Mouse (Mus musculus) midbrain, postnatal 0 days (tissue): ENCODE measurements around the gene Ang4. TPM values are rescaled to one million over a fixed set of nuclear protein-coding genes. Genes with fewer than 3 reads are reported as not detected.
"Not testable (repeated sequence)": the region's sequence is repeated elsewhere in the genome, so short reads cannot be mapped to it uniquely, and the experiment has no call there.

Experiments
- ATAC-seq: fragments of 200-750 bp; cut with Nextera tagmentation; 2 replicates; pipeline ENCODE4 v1.8.0; 2017; ENCODE audit warnings: moderate number of reproducible peaks, mild to moderate bottlenecking, moderate TSS enrichment, moderate library complexity; ENCODE audit not compliant: low FRiP score
- DNase-seq: peaks from one replicate; pipeline ENCODE4 v3.0.0-alpha.2; 2015; ENCODE audit warnings: low spot score
- H3K27ac ChIP-seq: fragments of 300-500 bp; sonication (generic); 2 replicates; pipeline ENCODE4 v1.5.1; 2014; ENCODE audit warnings: low read depth, mild to moderate bottlenecking, low read length, mixed read lengths
- H3K27me3 ChIP-seq: fragments of 300-500 bp; sonication (generic); 2 replicates; pipeline ENCODE4 v1.6.1; 2014; ENCODE audit warnings: low read length, control low read depth, mixed read lengths; ENCODE audit not compliant: insufficient read depth
- H3K36me3 ChIP-seq: fragments of 300-500 bp; sonication (generic); 2 replicates; pipeline ENCODE4 v1.6.1; 2014; ENCODE audit warnings: low read length, control low read depth, mixed read lengths; ENCODE audit not compliant: insufficient read depth
- H3K4me1 ChIP-seq: fragments of 300-500 bp; sonication (generic); 2 replicates; pipeline ENCODE4 v1.6.1; 2014; ENCODE audit warnings: mild to moderate bottlenecking, control low read depth, antibody characterized with exemption, low read length, mixed read lengths; ENCODE audit not compliant: insufficient read depth
- H3K4me2 ChIP-seq: fragments of 300-500 bp; sonication (generic); 2 replicates; pipeline ENCODE4 v1.6.1; 2014; ENCODE audit warnings: low read depth, mild to moderate bottlenecking, low read length, mixed read lengths; ENCODE audit not compliant: poor library complexity, severe bottlenecking
- H3K4me3 ChIP-seq: fragments of 300-500 bp; sonication (generic); 2 replicates; pipeline ENCODE4 v1.5.1; 2014; ENCODE audit warnings: low read depth, mild to moderate bottlenecking, low read length, moderate library complexity
- H3K9ac ChIP-seq: fragments of 300-500 bp; sonication (generic); replicated peaks from 2 replicates; pipeline ENCODE4 v1.6.1; 2014; ENCODE audit warnings: mild to moderate bottlenecking, low read length, moderate library complexity, mixed read lengths; ENCODE audit not compliant: poor library complexity, severe bottlenecking
- H3K9me3 ChIP-seq: fragments of 300-500 bp; sonication (generic); 2 replicates; pipeline ENCODE4 v1.6.1; 2016; ENCODE audit warnings: low read length, control low read depth
- CTCF ChIP-seq: IDR thresholded peaks from 2 replicates; pipeline ENCODE4 v1.5.1; 2016; ENCODE audit warnings: antibody characterized with exemption, mild to moderate bottlenecking
- WGBS: fragments of 180-500 bp; shearing (Covaris S2); extraction: QIAGEN DNeasy Blood & Tissue Kit; methylation state at CpG from one replicate; pipeline ENCODE4 v1.1.7; 2014; 5-methylcytosine and 5-hydroxymethylcytosine counted together
- polyA plus RNA-seq: library from polyadenylated mRNA; unstranded; fragments of >200 nt; fragmentation: Nextera tagmentation; extraction: Ambion mirVana; gene quantifications from 2 replicates; pipeline ENCODE4 v1.2.1, GENCODE M21; 2015
- total RNA-seq: library from RNA; depleted of rRNA; stranded (reverse); fragments of >200 nt; gene quantifications from 2 replicates; pipeline ENCODE4 v1.2.3, GENCODE M21; 2014

Gene Ang4
- total and polyA plus RNA-seq, 2 experiments from 2014 or later, result not detected

DNA sequence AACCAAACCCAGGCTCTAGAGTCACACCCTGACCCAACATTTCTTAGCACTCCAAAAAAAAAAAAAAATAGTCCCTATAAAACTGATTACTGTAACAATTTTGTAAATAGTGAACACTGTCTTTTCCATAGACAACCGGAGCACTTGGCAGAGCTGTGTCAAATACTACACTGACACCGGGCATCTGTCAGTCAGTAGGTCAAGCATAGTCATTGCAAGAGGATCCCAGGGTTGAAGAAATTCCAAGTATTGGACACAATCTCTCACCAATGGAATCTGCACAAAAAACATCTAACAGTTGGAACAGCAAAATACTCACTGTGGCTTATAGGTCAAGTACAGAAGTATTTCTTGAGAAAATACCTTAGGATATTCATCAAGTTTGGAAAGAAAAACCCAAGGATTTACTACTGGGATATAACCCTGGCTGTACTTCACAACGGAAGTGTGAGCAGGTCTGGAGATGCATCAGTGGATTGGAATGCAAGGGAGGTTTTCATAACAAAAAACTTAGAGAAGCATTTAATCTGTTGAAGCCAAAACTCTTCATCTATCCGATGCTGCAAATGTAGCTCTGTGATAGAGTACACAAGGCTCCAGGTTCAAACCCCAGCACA is 5.6 kb upstream of the Ang4 start:
- Histone ChIP-seq H3K4me3 (no peak overlapping the region), H3K36me3 (no peaks in the 10 kb centered on the region), H3K27me3 (no peaks in the 10 kb centered on the region), H3K4me2 (no peak overlapping the region), H3K4me1 (no peaks in the 10 kb centered on the region), H3K9me3 (no peaks in the 10 kb centered on the region), H3K27ac (no peak overlapping the region), H3K9ac (no peak overlapping the region)
- WGBS, result 82% methylated on average over 4 of the region's 4 CpGs
- no peak for ATAC-seq
- no peak for DNase-seq
- TF ChIP-seq CTCF, result no peak

GRCm38 (mm10) chr14:51777791-51778190 is 4.4 kb upstream of the Ang4 start:
- no peaks in the 10 kb centered on the region for H3K9me3 ChIP-seq
- TF ChIP-seq CTCF, result no peak
- WGBS, result 97% methylated on average over 1 of the region's 1 CpGs
- no peaks in the 10 kb centered on the region for H3K4me1 ChIP-seq
- H3K9ac ChIP-seq, result no peak overlapping the region
- no peaks in the 10 kb centered on the region for H3K27me3 ChIP-seq
- ATAC-seq, result no peak
- no peak overlapping the region for H3K4me3 ChIP-seq
- H3K36me3 ChIP-seq, result no peaks in the 10 kb centered on the region
- DNase-seq, result no peak
- H3K4me2 ChIP-seq, result no peak overlapping the region
- no peak overlapping the region for H3K27ac ChIP-seq

- DNase-seq, H3K4me3 ChIP-seq, H3K4me1 ChIP-seq, H3K27ac ChIP-seq, H3K36me3 ChIP-seq, H3K9ac ChIP-seq, H3K9me3 ChIP-seq, H3K27me3 ChIP-seq, H3K4me2 ChIP-seq: not testable (repeated sequence)
- WGBS, result 84% methylated on average over 1 of the region's 1 CpGs
- peak; percentile 71; the same call in 1 of the 2 replicates for ATAC-seq
- TF ChIP-seq CTCF, result peak; percentile 66
Observed at GRCm38 (mm10) chr14:51771378-51771777, 2.0 kb downstream of the Ang4 start.

DNA sequence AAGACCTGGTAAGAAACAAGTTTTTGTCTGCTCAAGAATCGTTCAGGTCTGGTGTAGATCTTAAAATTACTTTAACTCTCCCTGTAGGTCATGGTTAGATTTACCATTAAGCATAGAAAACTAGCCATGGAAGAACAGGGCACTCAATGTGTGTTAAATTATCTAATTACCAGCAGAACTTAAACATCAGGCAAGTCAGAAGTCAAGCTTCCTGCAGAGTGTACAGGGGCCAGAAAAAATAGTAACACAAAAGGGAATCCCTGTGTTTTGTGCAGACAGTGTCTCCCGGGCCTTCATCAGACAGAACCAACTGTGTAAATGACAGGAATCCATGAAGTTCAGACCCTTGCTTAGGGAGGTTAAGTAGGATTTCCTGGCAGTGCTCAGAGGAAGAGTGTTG is 17.4 kb downstream of the Ang4 start:
- H3K9me3 ChIP-seq, result no peaks in the 10 kb centered on the region
- H3K9ac ChIP-seq, result no peak overlapping the region

DNA sequence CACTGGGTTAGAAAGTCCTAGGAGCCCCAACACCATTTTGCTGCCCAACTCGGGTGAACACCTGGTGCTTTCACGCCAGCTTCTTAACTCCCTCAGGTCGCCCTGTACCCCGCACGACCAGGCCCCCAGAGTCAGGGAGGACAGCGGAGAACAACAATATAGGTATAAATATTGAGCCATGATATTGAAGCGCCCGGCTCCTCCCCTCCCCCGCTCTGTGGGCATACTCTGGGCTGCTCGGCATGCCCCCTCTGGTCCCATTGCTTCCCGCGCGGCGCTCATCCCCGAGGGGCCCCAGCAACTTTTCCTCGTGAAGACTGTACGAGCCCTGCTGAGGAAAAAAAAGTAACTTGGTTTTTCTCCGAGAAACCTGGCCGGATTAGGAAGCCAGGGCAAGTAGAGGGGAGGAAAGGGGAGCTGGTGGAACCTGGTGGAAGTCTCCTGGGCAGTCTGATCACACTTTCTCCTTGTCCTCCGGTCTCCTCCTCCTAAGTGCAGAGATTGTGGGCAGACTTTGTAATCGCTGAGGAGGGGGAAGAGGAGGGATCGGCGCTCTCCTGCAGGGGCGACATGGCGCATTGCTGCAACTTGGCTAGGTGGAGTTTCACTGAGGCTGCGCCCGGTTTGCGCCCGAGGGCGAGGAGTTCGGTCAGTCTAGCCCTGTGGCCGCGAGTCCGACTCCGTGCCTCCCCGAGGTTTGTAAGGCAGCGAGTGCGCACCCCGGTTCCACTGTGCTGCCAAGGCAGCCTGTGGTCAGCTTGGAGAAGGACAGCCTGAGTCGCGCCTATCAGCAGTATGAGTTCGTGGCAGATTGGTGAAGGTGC is 32.8 kb downstream of the Ang4 start:
- Histone ChIP-seq H3K27ac (no peak overlapping the region), H3K36me3 (no peaks in the 10 kb centered on the region), H3K9me3 (no peaks in the 10 kb centered on the region), H3K4me3 (peak overlapping the region; percentile 40), H3K4me1 (no peaks in the 10 kb centered on the region), H3K27me3 (peaks cover 41% of the 10 kb centered on the region), H3K4me2 (peak overlapping the region; percentile 75), H3K9ac (no peak overlapping the region)
- 0 out of 2 replicates have a peak, but pooled peaks have one; percentile 6 for TF ChIP-seq CTCF
- WGBS, result under 1% methylated on average over 42 of the region's 42 CpGs
- DNase-seq (no peak), ATAC-seq (0 out of 2 replicates have a peak, but pooled peaks have one; percentile 49)

More for the DNA sequence above, 17.4 kb downstream of the Ang4 start:
- no peak overlapping the region for H3K4me3 ChIP-seq
- DNase-seq (no peak), ATAC-seq (no peak)
- 69% methylated on average over 2 of the region's 2 CpGs for WGBS
- H3K4me2 ChIP-seq, result no peak overlapping the region
- no peak for TF ChIP-seq CTCF
- no peaks in the 10 kb centered on the region for H3K27me3 ChIP-seq
- H3K4me1 ChIP-seq, result no peaks in the 10 kb centered on the region
- no peaks in the 10 kb centered on the region for H3K36me3 ChIP-seq
- no peak overlapping the region for H3K27ac ChIP-seq
